Mouse (Mus musculus): ENCODE measurements around the gene Derl3.

Derl3 gene

DNA sequence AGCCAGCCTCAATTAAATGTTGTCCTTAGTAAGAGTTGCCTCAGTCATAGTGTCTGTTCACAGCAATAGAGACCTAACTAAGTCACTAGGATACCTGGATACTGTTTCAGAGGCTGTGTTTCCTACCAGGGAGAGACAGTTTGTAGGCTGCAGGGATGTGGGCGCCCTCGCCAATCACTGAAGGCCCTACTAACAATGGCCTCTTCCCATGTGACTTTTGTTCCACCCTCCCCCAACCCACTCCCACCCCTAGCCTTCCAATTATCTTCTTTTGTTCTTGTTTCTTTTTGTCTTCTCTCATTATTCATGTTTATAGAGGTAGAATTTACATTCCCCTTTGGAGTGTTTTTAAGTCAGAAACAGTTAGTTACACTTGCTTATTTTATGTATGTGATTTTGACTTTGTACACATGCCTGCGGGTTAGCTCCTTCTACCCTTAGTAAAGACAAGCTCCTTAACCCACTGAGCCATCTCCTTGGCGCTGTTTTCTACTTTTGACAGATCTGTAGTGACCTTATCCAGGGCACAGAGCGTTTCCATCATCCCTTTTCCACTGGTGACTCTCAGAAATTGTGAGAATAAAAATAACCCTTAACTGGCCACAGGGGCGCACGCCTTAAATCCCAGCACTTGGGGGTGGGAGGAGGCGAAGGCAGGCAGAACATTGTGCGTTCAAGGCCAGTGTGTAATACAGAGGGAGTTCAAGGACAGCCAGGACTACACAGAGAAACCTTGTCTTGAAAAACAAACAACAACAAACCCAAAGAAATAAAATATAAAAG lies 48.0 kb downstream of the Derl3 start:
- DNase-seq (ENCODE audit: low spot score in 2 of 2), result no peak

DNA sequence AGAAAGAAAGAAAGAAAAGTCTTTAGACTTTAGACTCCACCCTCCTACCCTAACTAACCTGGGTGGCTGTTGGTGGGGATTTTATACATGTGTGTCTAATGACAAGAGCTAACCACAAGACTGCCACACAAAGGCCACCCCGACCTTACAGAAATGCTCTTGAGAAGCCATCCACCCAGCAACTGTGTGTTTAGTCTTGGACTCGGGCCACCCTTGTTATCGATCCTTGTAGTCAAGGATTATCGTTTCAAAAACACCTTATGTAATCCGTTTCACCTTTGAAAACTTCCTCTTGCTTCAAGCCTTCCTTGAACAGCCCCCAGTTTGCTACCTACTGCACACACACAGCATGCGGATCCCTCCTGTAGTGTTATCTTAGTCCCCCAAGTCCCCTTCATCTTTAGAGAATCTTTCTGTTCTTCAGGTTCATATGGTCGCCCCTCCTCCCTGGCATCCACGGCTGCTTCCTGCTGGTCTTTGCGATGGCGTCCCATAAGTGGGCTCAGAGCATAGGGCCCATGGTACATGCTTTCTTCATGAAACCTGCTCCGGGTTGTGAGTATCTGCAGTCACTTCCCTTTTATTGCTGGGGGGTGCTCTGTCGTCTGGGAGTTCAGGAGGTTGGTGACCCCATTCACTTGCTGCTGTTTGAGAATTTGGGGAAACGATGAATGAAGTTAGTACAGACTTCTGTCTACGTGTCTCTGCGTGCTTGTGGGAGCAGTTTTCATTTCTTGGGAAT lies 49.7 kb downstream of the Derl3 start, which contains the start of gene Vpreb3:
Vpreb3 (plus strand) TSS at position 322 of the 742 bp plus-strand sequence.
- no peak for DNase-seq (ENCODE audit: low spot score in 2 of 2)

DNA sequence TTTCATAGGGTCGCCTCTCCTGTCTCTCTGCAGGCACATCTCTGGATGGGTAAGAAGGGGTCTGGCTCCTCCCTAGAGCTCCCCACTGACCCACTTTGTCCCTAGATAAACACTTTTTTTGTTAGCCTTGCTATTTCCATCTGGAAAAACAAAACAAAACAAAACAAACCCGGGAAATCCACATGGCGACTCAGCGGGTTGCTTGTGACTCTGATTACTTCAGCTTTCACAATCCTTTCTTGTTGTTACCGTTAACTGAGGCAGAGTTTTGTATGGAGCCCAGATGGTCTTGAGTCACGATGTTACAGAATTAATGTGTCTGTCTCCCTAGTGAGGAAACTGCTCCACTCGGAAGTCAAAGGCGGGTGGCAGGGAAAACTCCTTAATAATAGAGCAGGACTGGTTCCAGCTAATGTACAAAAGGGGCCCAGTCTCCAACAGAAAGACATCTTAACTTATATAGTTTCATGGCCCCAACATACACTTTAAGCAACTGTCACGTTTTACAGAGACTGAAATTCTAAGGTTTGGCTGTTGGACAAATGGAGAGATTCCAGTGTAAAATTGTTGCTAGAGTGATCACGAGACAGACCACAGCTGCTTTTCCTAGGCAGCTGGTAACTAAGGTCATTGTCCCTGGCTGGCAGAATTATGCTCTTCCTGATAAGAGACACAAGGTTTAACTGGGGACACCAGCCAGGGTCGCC lies 51.0 kb downstream of the Derl3 start:
- no peak for DNase-seq (ENCODE audit: low spot score in 2 of 2)

DNA sequence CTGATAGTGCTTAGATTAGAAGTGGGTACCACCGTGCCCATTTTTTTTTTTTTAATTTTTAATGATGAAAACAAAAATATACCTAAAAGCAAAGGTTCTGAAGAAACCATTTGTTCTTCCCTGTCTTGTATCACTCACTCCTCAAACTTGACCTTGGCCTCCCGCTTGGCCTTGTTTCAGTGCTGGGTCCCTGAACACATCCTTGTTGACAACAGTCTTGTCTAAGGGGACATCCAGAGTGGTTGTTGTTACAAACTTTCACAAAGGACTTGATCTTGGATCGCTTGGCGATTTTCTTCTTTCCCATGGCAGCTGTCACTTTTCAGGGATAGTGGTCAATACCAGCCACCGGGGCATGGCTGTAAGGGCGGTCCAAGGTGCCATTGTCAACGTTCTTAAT lies 52.0 kb downstream of the Derl3 start:
- no peak for DNase-seq (ENCODE audit: low spot score in 2 of 2)
